Mouse (Mus musculus) c-Kit-positive CD71-positive TER-119-negative erythroid progenitor cells, embryonic 14.5 days (primary cell): Measurements from ENCODE around the gene Sec24c.
"Not testable (repeated sequence)": the region's sequence is repeated elsewhere in the genome, so short reads cannot be mapped to it uniquely, and the experiment has no call there.

ENCODE experiments used
- DNase-seq: peaks from one replicate; pipeline ENCODE4 v3.0.0-alpha.2; 2013; ENCODE audit warnings: low read depth

The Sec24c gene

GRCm38 (mm10) chr14:20674064-20674833 is at the start of gene Sec24c:
Gene Sec24c, plus strand, starts transcription at chr14:20674308.
- peak; percentile 99 for DNase-seq

- DNase-seq, result no peak
Measured at GRCm38 (mm10) chr14:20626447-20626846, 47.7 kb upstream of the Sec24c start.

GRCm38 (mm10) chr14:20626971-20627370 is 47.1 kb upstream of the Sec24c start:
- no peak for DNase-seq

GRCm38 (mm10) chr14:20631253-20631652 is 42.9 kb upstream of the Sec24c start:
- DNase-seq, result no peak

GRCm38 (mm10) chr14:20635546-20635945 is 38.6 kb upstream of the Sec24c start:
- DNase-seq, result no peak

GRCm38 (mm10) chr14:20636968-20637367 is 37.1 kb upstream of the Sec24c start:
- not testable (repeated sequence) for DNase-seq

GRCm38 (mm10) chr14:20637818-20638574 is 36.1 kb upstream of the Sec24c start:
- DNase-seq, result no peak

- DNase-seq, result no peak
Measured at GRCm38 (mm10) chr14:20638702-20639101, 35.4 kb upstream of the Sec24c start.

- DNase-seq, result no peak
Measured at GRCm38 (mm10) chr14:20639918-20640619, 34.0 kb upstream of the Sec24c start.

GRCm38 (mm10) chr14:20640644-20641437 is 33.3 kb upstream of the Sec24c start, which contains the start of gene Usp54:
Gene Usp54, minus strand, starts transcription at chr14:20641063.
- DNase-seq, result peak; percentile 99

- DNase-seq, result no peak
Measured at GRCm38 (mm10) chr14:20641438-20641875, 32.7 kb upstream of the Sec24c start.

GRCm38 (mm10) chr14:20645547-20645946 is 28.6 kb upstream of the Sec24c start:
- no peak for DNase-seq

GRCm38 (mm10) chr14:20646381-20646780 is 27.7 kb upstream of the Sec24c start:
- DNase-seq, result no peak

- DNase-seq, result no peak
Measured at GRCm38 (mm10) chr14:20651000-20651399, 23.1 kb upstream of the Sec24c start.

- DNase-seq, result no peak
Measured at GRCm38 (mm10) chr14:20651722-20652256, 22.3 kb upstream of the Sec24c start.

- DNase-seq, result no peak
Measured at GRCm38 (mm10) chr14:20654690-20655421, 19.3 kb upstream of the Sec24c start.

- no peak for DNase-seq
Measured at GRCm38 (mm10) chr14:20655731-20656130, 18.4 kb upstream of the Sec24c start.

- DNase-seq, result no peak
Measured at GRCm38 (mm10) chr14:20656361-20656760, 17.7 kb upstream of the Sec24c start, which contains the start of gene Myoz1. Gene Myoz1, minus strand, starts transcription at chr14:20656540.

GRCm38 (mm10) chr14:20658326-20658725 is 15.8 kb upstream of the Sec24c start:
- DNase-seq, result peak; percentile 31

- DNase-seq, result no peak
Measured at GRCm38 (mm10) chr14:20658902-20659301, 15.2 kb upstream of the Sec24c start.

GRCm38 (mm10) chr14:20659687-20660086 is 14.4 kb upstream of the Sec24c start:
- no peak for DNase-seq
